Mouse (Mus musculus) liver, embryonic 11.5 days (tissue): ENCODE data around the gene Vsir. TPM values are rescaled to one million over a fixed set of nuclear protein-coding genes. Genes with fewer than 3 reads are reported as not detected.

ENCODE experiments used
- ATAC-seq: fragments of 200-750 bp; cut with Nextera tagmentation; replicated peaks from 2 replicates; pipeline ENCODE4 v1.8.0; 2017; ENCODE audit warnings: moderate number of reproducible peaks, mild to moderate bottlenecking, moderate TSS enrichment, moderate library complexity; ENCODE audit not compliant: low FRiP score
- DNase-seq: peaks from one replicate; pipeline ENCODE4 v3.0.0-alpha.2; 2017; ENCODE audit warnings: low spot score
- H3K27ac ChIP-seq: fragments of 300-500 bp; sonication (generic); 2 replicates; pipeline ENCODE4 v1.5.1; 2014; ENCODE audit warnings: mild to moderate bottlenecking, low read depth, low read length, control low read depth
- H3K27me3 ChIP-seq: fragments of 300-500 bp; sonication (generic); replicated peaks from 2 replicates; pipeline ENCODE4 v1.6.1; 2014; ENCODE audit warnings: low read length, mixed read lengths; ENCODE audit not compliant: control insufficient read depth, insufficient read depth
- H3K36me3 ChIP-seq: fragments of 300-500 bp; sonication (generic); 2 replicates; pipeline ENCODE4 v1.6.1; 2014; ENCODE audit warnings: mild to moderate bottlenecking, low read length, moderate library complexity, mixed read lengths; ENCODE audit not compliant: control insufficient read depth, insufficient read depth
- H3K4me1 ChIP-seq: fragments of 300-500 bp; sonication (generic); replicated peaks from 2 replicates; pipeline ENCODE4 v1.6.1; 2014; ENCODE audit warnings: low read length, mixed read lengths; ENCODE audit not compliant: control insufficient read depth, insufficient read depth
- H3K4me2 ChIP-seq: fragments of 300-500 bp; sonication (generic); 2 replicates; pipeline ENCODE4 v1.6.1; 2014; ENCODE audit warnings: mild to moderate bottlenecking, control low read depth, moderate library complexity
- H3K4me3 ChIP-seq: fragments of 300-500 bp; sonication (generic); 2 replicates; pipeline ENCODE4 v1.5.1; 2014; ENCODE audit warnings: low read depth, low read length, control low read depth
- H3K9ac ChIP-seq: fragments of 300-500 bp; sonication (generic); 2 replicates; pipeline ENCODE4 v1.6.1; 2014; ENCODE audit warnings: low read depth, low read length, control low read depth
- H3K9me3 ChIP-seq: fragments of 300-500 bp; sonication (generic); 2 replicates; pipeline ENCODE4 v1.6.1; 2016; ENCODE audit warnings: low read length, inconsistent platforms, mixed read lengths; ENCODE audit not compliant: control insufficient read depth
- WGBS: fragments of 180-500 bp; shearing (Covaris S2); extraction: QIAGEN DNeasy Blood & Tissue Kit; methylation state at CpG from one replicate; pipeline ENCODE4 v1.1.7; 2014; 5-methylcytosine and 5-hydroxymethylcytosine counted together
- polyA plus RNA-seq: library from polyadenylated mRNA; unstranded; fragments of >200 nt; fragmentation: Nextera tagmentation; extraction: Ambion mirVana; gene quantifications from 2 replicates; pipeline ENCODE4 v1.2.1, GENCODE M21; 2014

Vsir gene
- polyA plus RNA-seq, 1 experiment from 2014 or later = 5.4 TPM

DNA sequence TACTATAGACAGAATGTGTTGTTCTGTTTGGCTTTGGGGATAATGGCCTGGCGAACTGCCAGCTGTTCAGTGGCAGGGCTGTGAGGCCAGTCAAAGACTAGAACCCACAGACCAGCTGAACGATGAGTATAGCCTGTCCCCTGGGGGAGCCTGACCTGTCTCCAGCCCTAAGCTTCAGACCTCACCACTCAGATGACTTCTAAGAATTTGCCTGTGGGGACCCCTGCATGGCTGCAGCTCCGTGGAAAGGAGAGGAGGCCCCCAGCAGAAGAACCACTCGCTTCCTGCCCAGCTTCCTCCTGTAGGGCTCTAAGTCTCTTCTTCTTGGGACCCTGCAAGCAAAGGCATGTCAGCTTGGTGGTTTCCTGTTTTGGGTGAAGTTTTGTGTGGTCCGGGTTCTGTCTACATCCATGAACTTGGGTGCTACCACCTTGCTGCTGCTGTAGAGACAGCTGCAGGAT is 24.0 kb downstream of the Vsir start:
- 44% methylated on average over 5 of the region's 5 CpGs for WGBS
- ATAC-seq (no peak), DNase-seq (no peak)
- H3K36me3 ChIP-seq = no peaks in the 10 kb centered on the region
- no peak overlapping the region for H3K9ac ChIP-seq
- no peaks in the 10 kb centered on the region for H3K27me3 ChIP-seq
- H3K4me3 ChIP-seq = no peak overlapping the region
- H3K27ac ChIP-seq = no peak overlapping the region
- H3K9me3 ChIP-seq = no peaks in the 10 kb centered on the region
- H3K4me1 ChIP-seq = 0 out of 2 replicates have a peak, but pooled peaks cover 3% of the 10 kb centered on the region
- no peak overlapping the region for H3K4me2 ChIP-seq

DNA sequence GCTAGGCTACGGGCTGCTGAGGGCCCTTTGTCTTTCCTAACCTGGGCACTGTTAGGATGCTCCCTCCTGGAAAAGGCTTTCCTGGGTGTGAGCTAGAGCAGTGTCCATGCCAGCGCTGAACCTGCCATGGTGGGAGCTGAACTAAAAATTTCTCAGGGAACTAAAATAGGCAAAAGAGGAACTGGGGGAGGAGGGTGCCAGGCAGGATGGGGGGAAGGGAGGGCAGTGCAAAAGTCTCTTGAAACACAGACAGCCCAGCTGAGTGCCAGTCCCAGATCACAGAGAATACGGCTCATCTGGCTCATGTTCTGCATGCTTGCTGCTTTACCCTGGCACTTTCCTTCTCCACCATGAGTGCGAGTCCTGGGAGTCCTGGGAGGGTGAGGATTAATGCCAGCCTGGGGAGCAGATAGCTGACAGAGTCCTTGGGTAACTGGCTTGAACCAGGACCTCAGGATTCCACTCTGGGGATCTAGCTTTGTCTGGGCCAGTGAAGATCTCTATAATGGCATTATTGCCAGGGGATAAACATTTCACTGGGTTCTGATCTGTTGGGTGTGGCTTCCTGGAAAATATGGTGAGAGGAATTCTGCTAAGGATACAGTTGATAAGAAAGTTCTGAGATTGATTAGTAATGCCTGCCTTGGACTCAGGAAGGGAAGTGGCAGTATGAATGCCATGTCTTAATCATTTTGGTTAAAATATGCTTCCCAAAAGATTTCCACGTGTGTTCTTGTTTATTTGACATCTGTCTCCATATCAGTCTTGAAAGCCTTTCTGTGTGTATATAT is 25.1 kb downstream of the Vsir start:
- WGBS = 54% methylated on average over 5 of the region's 5 CpGs
- H3K36me3 ChIP-seq = no peaks in the 10 kb centered on the region
- H3K27me3 ChIP-seq = no peaks in the 10 kb centered on the region
- ATAC-seq (no peak), DNase-seq (no peak)
- no peak overlapping the region for H3K4me3 ChIP-seq
- no peak overlapping the region for H3K27ac ChIP-seq
- H3K9ac ChIP-seq = no peak overlapping the region
- H3K4me1 ChIP-seq = 0 out of 2 replicates have a peak, but pooled peaks cover 3% of the 10 kb centered on the region
- no peaks in the 10 kb centered on the region for H3K9me3 ChIP-seq
- H3K4me2 ChIP-seq = no peak overlapping the region

DNA sequence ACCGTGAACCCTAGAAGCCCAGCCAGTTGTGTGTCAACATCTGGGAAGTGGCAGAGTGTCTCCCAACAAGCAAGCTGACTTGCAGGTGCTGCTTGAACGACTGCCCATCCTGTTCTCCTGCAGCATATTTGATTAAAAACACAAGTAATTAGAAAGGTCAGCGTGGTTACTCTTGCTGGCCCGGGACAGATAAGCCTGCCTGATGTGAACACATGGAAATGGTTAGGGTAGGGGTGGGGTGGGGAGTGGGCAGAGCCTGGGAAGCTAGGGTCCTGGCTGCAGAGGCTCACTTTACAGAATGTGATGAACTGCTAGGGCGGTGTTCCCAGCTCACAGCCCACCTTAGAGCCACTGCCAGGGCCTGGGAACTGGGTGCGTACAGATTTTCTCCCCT is 26.9 kb downstream of the Vsir start:
- no peak overlapping the region for H3K4me3 ChIP-seq
- no peak overlapping the region for H3K27ac ChIP-seq
- H3K9me3 ChIP-seq = no peaks in the 10 kb centered on the region
- ATAC-seq (no peak), DNase-seq (no peak)
- H3K4me1 ChIP-seq = 0 out of 2 replicates have a peak, but pooled peaks cover 3% of the 10 kb centered on the region
- H3K27me3 ChIP-seq = no peaks in the 10 kb centered on the region
- no peak overlapping the region for H3K4me2 ChIP-seq
- no peak overlapping the region for H3K9ac ChIP-seq
- H3K36me3 ChIP-seq = no peaks in the 10 kb centered on the region
- WGBS = 24% methylated on average over 6 of the region's 6 CpGs

DNA sequence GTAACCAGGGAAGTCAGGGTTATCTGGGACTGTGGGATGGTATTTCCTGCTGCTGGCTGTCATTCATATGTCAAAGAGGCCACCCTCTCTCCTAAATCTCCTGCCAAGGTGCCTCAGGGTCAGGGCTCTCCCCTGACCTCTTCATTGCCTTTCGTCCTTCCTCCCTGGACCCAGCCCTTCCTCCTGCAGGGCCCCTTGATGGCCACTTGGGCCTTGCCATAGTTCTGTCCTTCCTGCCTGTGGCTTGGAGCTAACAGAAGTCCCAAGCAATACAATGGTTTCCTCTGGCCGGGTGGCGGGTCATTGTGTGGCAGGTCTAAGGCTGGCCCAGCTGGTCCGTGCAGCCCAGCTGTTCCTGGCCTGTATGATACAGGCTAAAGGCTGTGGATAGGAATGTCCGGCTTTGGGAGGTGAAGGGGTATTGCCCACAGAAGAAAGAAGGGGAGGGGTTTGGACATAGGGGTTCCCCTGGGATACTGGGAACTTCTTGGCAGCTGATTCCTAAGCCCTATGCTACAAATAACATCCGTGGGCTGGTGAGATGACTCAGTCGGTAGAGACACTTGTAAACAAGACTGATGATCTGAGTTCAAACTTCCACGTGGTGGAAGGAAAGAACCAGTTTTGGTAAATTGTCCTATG is 27.4 kb downstream of the Vsir start:
- Histone ChIP-seq H3K4me2 (no peak overlapping the region), H3K4me3 (no peak overlapping the region), H3K9me3 (no peaks in the 10 kb centered on the region), H3K4me1 (0 out of 2 replicates have a peak, but pooled peaks cover 3% of the 10 kb centered on the region), H3K27me3 (no peaks in the 10 kb centered on the region), H3K27ac (no peak overlapping the region), H3K9ac (no peak overlapping the region), H3K36me3 (no peaks in the 10 kb centered on the region)
- WGBS = 41% methylated on average over 8 of the region's 8 CpGs
- no peak for ATAC-seq
- no peak for DNase-seq

DNA sequence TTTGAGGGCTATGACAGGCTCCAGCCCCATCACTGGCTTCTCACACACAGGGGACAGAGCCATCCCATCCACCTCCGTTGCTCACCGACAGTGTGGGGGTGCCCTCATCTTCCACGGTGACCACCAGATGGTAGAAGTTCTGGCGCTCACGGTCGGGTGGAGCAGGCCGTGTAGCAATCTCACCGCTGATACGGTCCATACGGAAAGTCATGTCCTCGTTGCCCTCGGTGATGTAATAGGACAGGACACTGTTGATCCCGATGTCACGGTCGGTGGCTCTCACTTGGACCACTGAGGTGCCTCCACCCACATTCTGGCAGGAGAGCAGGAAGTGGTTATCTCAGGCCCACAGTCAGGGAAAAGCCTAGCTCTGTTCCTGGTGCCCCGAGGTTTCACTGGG is 30.1 kb downstream of the Vsir start:
- H3K36me3 ChIP-seq = no peaks in the 10 kb centered on the region
- no peak for DNase-seq
- H3K9me3 ChIP-seq = no peaks in the 10 kb centered on the region
- no peaks in the 10 kb centered on the region for H3K27me3 ChIP-seq
- H3K9ac ChIP-seq = no peak overlapping the region
- H3K4me1 ChIP-seq = 0 out of 2 replicates have a peak, but pooled peaks cover 3% of the 10 kb centered on the region
- H3K4me3 ChIP-seq = no peak overlapping the region
- ATAC-seq = no peak
- H3K27ac ChIP-seq = no peak overlapping the region
- no peak overlapping the region for H3K4me2 ChIP-seq
- WGBS = 74% methylated on average over 16 of the region's 16 CpGs

DNA sequence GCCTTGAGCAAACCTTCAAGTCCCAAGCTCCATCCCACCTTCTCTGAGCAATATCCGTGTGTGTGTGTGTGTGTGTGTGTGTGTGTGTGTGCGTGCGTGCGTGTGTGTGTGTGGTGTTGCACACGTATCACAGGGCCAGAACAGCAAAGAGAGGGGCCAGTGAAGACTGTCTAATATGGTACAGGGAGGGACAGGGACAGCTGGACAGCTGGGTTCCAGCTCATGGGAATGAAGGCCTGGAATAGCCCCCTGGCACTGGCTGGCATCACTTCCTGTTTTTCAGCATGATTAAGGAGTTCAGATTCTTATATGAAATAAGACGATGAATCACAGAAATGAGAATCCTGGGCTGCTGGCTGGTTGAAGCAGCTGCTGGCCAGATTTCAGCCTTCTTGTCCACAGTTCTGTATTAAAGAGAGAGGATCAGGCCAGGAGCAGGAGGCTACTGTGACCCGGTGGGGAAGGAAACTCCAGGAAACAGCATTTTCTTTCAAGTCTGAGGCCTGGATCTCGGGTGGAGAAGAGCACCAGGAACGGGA is 32.8 kb downstream of the Vsir start:
- Histone ChIP-seq H3K9ac (no peak overlapping the region), H3K4me1 (no peaks in the 10 kb centered on the region), H3K36me3 (no peaks in the 10 kb centered on the region), H3K27ac (no peak overlapping the region), H3K27me3 (no peaks in the 10 kb centered on the region), H3K4me3 (no peak overlapping the region), H3K4me2 (no peak overlapping the region), H3K9me3 (no peaks in the 10 kb centered on the region)
- 67% methylated on average over 9 of the region's 9 CpGs for WGBS
- ATAC-seq (no peak), DNase-seq (no peak)

DNA sequence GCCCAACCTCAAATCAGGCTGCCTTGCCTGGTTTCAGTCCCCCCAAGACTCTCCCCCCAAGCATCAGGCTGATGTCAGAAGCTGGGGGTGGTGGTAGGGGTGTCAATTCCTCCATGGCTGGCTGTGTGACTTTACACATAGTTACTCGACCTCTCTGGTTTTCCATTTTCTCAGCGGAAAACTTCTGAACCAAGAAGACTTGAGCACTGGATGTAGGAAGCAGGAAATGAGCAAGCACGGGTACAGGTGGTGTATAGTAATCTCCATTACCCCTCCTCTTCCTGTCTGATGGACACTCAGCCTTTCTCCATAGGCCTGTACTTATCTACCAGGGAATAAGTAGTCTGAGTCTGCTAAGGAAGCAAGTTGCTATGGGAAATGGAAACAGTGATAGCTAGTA is 33.6 kb downstream of the Vsir start:
- H3K27ac ChIP-seq = no peak overlapping the region
- no peaks in the 10 kb centered on the region for H3K9me3 ChIP-seq
- H3K4me2 ChIP-seq = no peak overlapping the region
- no peaks in the 10 kb centered on the region for H3K36me3 ChIP-seq
- DNase-seq (no peak), ATAC-seq (no peak)
- H3K4me3 ChIP-seq = no peak overlapping the region
- H3K27me3 ChIP-seq = no peaks in the 10 kb centered on the region
- H3K4me1 ChIP-seq = no peaks in the 10 kb centered on the region
- no peak overlapping the region for H3K9ac ChIP-seq
- 59% methylated on average over 3 of the region's 3 CpGs for WGBS

DNA sequence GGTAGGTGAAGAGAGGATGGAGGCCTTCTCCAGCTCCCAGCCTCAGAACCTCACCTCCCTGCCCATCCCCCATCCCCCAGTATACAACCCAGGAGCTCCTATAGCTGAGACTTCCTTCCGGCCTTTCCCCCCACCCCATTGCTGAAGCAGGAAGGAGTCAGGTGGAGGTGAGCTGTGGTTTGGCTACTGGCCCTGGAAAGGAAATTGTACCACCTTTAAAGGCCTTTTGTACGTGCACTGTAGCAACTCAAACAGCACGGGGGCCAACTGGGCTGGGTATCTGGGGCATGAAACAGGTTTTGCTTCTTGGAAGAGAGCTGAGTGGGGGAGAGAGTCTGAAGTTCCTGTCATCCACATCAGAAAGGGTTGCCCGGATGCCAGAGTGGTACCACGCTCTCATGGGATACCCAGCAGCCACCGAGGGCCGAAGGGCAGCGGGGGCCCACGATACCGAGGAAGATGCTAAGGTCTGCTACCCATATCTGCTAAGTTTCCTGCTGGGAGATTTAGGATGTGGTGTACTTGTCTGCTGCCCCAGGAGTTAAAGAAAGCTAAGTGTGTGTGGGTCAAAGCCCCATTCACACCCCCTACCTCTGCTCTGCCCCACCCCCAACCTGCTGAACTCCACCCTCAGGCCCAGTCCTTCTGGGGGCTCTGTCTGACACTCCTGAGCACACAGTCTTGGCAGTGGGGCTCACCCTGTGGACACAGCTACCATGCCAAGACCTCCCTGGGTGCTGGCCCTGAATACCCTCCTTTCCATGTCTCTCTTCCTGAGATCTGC is 34.7 kb downstream of the Vsir start:
- Histone ChIP-seq H3K4me3 (no peak overlapping the region), H3K36me3 (no peaks in the 10 kb centered on the region), H3K9me3 (no peaks in the 10 kb centered on the region), H3K9ac (no peak overlapping the region), H3K4me2 (no peak overlapping the region), H3K27me3 (no peaks in the 10 kb centered on the region), H3K27ac (no peak overlapping the region), H3K4me1 (no peaks in the 10 kb centered on the region)
- DNase-seq (no peak), ATAC-seq (no peak)
- 71% methylated on average over 10 of the region's 10 CpGs for WGBS
